24 mouse cellular contexts compared by ENCODE assay signal in genomic region chr14:41140686-41141085, GRCm38 (mm10). TPM values are rescaled to one million over a fixed set of nuclear protein-coding genes. Genes with fewer than 3 reads are reported as not detected.
"Had no signal": no experiment of that assay in that cellular context is flagged by ENCODE, and none has a peak within 500 bp of the region (broad histone marks: within the 10 kb centered on the region; RNA-seq: fewer than 3 reads in every experiment).

No protein-coding gene starts in this region.

- H3K27ac ChIP-seq: neural tube, embryonic 15.5 days; stomach, embryonic 15.5 days; stomach, postnatal 0 days had no signal

- H3K4me3 ChIP-seq: neural tube, embryonic 15.5 days; stomach, embryonic 15.5 days had no signal

- H3K9me3 ChIP-seq: neural tube, embryonic 15.5 days; stomach, embryonic 15.5 days had no signal

- H3K27me3 ChIP-seq: neural tube, embryonic 15.5 days; stomach, embryonic 15.5 days had no signal

- H3K9ac ChIP-seq: neural tube, embryonic 15.5 days; stomach, embryonic 15.5 days had no signal

- DNase-seq: retina, postnatal 1 day; right cerebral cortex, adult 18-20 months; right cerebral cortex, postnatal 14 days; right cerebral cortex, postnatal 25 days; right cerebral cortex, postnatal 4 days; spleen, adult 18-20 months; thymus, adult 18-20 months; thymus, adult 2 months; thymus, postnatal 14 days; thymus, postnatal 25 days; thymus, postnatal 36 days; thymus, postnatal 4 days had no signal

- H3K4me2 ChIP-seq: neural tube, embryonic 15.5 days; stomach, embryonic 15.5 days had no signal

- H3K36me3 ChIP-seq: neural tube, embryonic 15.5 days; stomach, embryonic 15.5 days had no signal

- H3K4me1 ChIP-seq: neural tube, embryonic 15.5 days; stomach, embryonic 15.5 days had no signal

RNA-seq across cellular contexts. Expression of gene Sftpa1, which starts 9.1 kb away (rescaled TPM):
- total RNA-seq: neutrophil, adult 5-6 weeks had no signal
- polyA plus RNA-seq: neural tube, embryonic 14.5 days; neural tube, embryonic 15.5 days; small intestine, adult 2 months; spleen, adult 2 months; stomach, embryonic 14.5 days; stomach, embryonic 15.5 days; stomach, embryonic 16.5 days; stomach, postnatal 0 days; testis, adult 2 months; urinary bladder, adult 2 months had no signal

RNA-seq across cellular contexts. Expression of gene Mbl1, which starts 10.6 kb away (rescaled TPM):
- polyA plus RNA-seq: neural tube, embryonic 14.5 days; neural tube, embryonic 15.5 days; small intestine, adult 2 months; spleen, adult 2 months; stomach, embryonic 14.5 days; stomach, postnatal 0 days; thymus, adult 2 months; thymus, postnatal 0 days; urinary bladder, adult 2 months had no signal

RNA-seq across cellular contexts. Expression of gene Mat1a, which starts 35.9 kb away (rescaled TPM):
- total RNA-seq: neutrophil, adult 5-6 weeks had no signal
- polyA plus RNA-seq: neural tube, embryonic 14.5 days; neural tube, embryonic 15.5 days; small intestine, adult 2 months; stomach, embryonic 14.5 days; urinary bladder, adult 2 months had no signal

RNA-seq across cellular contexts. Expression of gene Sftpd, which starts 44.3 kb away (rescaled TPM):
- total RNA-seq: neutrophil, adult 5-6 weeks had no signal
- polyA plus RNA-seq: neural tube, embryonic 14.5 days; neural tube, embryonic 15.5 days; small intestine, adult 2 months; spleen, adult 2 months; stomach, embryonic 14.5 days; urinary bladder, adult 2 months had no signal
